Mouse (Mus musculus): ENCODE measurements around the gene Ptpn12. TPM values are rescaled to one million over a fixed set of nuclear protein-coding genes. Genes with fewer than 3 reads are reported as not detected.

The Ptpn12 gene
- polyA plus RNA-seq (2015; fragmentation: Nextera tagmentation; extraction: Ambion mirVana) = 9.0 and 9.7 TPM in 2 replicates

DNA sequence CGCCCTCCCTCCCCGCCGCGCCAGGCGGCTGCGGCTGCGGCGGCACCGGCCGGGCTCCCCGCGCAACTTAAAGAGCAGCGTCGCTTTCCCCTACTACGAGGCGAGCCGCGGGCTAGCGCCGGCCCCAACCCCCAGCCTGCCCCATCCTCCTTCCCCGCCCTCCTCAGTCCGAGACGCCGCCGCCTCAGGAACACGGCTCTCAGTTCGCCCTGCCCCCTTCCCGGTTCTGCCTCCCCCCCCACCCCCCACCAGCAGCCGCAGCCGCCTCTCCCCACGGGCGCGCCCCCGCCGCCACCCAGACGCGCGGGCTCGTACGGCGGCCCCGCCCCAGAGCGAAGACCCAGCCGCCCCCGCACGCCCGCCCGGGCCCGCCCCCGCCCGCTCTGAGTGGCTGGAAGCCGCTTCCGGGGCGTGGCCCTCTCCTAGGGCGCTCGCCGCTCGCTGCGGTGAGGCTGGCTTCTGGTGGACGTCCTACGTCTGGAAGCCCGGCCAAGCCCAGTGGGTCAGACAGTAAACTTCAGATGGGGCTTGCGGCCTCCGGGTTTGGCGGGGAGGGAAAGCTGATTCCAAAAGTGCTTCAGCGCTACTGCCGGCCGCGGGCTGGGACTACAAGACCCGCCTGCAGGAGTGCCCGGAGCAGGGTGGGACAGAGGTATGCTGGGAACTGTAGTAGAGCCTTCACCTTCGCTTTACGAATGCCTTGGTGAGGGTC lies at the start of gene Ptpn12:
Gene Ptpn12, minus strand, starts transcription at position 92 of the 712 bp plus-strand sequence.
- H3K4me1 ChIP-seq (ENCODE audit: control insufficient read depth, low read depth, low read length) = peaks cover 20% of the 10 kb centered on the region
- H3K4me3 ChIP-seq (ENCODE audit: low read depth, low read length) = peak within 1 kb of the TSS; percentile 99
- H3K4me2 ChIP-seq (ENCODE audit: low read depth, low read length) = peak within 1 kb of the TSS; percentile 82
- peak within 1 kb of the TSS; percentile 99 for H3K9ac ChIP-seq (ENCODE audit: low read depth, low read length)
- peak within 1 kb of the TSS; percentile 98 for H3K27ac ChIP-seq (ENCODE audit: low read length)
- H3K36me3 ChIP-seq (ENCODE audit: control insufficient read depth, insufficient read depth) = no peaks in the 10 kb centered on the region
- no peaks in the 10 kb centered on the region for H3K27me3 ChIP-seq (ENCODE audit: control insufficient read depth, insufficient read depth, low read depth, low read length)
- WGBS (ENCODE audit: insufficient replicate concordance) = under 1% methylated on average over 57 of the region's 73 CpGs
- ATAC-seq (ENCODE audit: low read depth) = peak; percentile 91
- no peaks in the 10 kb centered on the region for H3K9me3 ChIP-seq (replicated peaks; ENCODE audit: control insufficient read depth, low read length)

- Histone ChIP-seq H3K4me1 (ENCODE audit: control insufficient read depth, low read depth, low read length) (no peaks in the 10 kb centered on the region), H3K36me3 (ENCODE audit: control insufficient read depth, insufficient read depth) (no peaks in the 10 kb centered on the region), H3K4me2 (ENCODE audit: low read depth, low read length) (no peak overlapping the region), H3K9ac (ENCODE audit: low read depth, low read length) (no peak overlapping the region), H3K4me3 (ENCODE audit: low read depth, low read length) (no peak overlapping the region), H3K9me3 (replicated peaks; ENCODE audit: control insufficient read depth, low read length) (no peaks in the 10 kb centered on the region), H3K27me3 (ENCODE audit: control insufficient read depth, insufficient read depth, low read depth, low read length) (no peaks in the 10 kb centered on the region), H3K27ac (ENCODE audit: low read length) (no peak overlapping the region)
- 57% methylated on average over 6 of the region's 6 CpGs for WGBS (ENCODE audit: insufficient replicate concordance)
- ATAC-seq (ENCODE audit: low read depth) = no peak
Measured at GRCm38 (mm10) chr5:21091179-21091578, 35.5 kb upstream of the Ptpn12 start.

DNA sequence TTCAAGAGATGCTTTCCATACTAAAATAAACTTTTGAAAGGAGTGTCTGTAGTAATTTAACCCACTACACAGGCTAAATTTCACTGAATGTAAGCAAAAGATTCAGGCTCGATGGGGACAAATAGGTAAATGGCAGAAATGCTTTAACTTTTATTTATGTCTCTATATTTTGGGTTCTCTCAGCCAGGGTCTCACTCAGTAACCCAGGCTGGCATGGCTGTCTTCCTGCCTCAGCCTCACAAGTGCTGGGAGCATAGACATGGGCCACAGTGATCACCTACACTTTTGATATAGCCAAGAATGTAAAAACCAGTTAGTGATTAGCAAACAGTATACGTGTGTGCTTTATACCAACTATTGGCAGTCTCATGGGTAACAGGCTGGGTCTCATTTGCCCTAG lies 1.5 kb upstream of the Ptpn12 start:
- WGBS (ENCODE audit: insufficient replicate concordance) = 66% methylated on average over 2 of the region's 2 CpGs
- no peak overlapping the region for H3K9ac ChIP-seq (ENCODE audit: low read depth, low read length)
- H3K36me3 ChIP-seq (ENCODE audit: control insufficient read depth, insufficient read depth) = no peaks in the 10 kb centered on the region
- peaks cover 9% of the 10 kb centered on the region for H3K4me1 ChIP-seq (ENCODE audit: control insufficient read depth, low read depth, low read length)
- H3K27me3 ChIP-seq (ENCODE audit: control insufficient read depth, insufficient read depth, low read depth, low read length) = no peaks in the 10 kb centered on the region
- H3K4me2 ChIP-seq (ENCODE audit: low read depth, low read length) = peak overlapping the region; percentile 82
- H3K4me3 ChIP-seq (ENCODE audit: low read depth, low read length) = no peak overlapping the region
- peak overlapping the region; percentile 59; the same call in 1 of the 2 replicates for H3K27ac ChIP-seq (ENCODE audit: low read length)
- ATAC-seq (ENCODE audit: low read depth) = no peak
- H3K9me3 ChIP-seq (replicated peaks; ENCODE audit: control insufficient read depth, low read length) = no peaks in the 10 kb centered on the region

DNA sequence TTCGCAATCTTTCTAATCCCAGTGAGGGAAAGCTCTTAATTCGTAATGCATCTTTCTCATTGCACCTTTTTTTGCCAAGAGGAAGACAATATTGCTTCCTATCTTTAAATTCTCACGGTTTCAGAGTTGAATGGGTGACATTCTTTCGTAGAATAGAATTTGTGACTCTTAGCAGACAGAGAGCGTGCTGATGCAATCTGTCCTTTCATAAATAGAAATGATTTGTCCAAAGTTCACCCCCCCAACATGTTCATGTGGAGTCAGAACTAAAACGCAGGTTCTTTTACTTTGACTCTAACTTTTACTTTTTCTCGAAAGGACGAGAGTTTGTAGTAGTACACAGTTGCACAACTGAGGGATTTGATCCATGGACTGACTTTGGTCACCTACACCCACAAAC lies 884 bp upstream of the Ptpn12 start:
- Histone ChIP-seq H3K27ac (ENCODE audit: low read length) (peak overlapping the region; percentile 98), H3K36me3 (ENCODE audit: control insufficient read depth, insufficient read depth) (no peaks in the 10 kb centered on the region), H3K9ac (ENCODE audit: low read depth, low read length) (peak overlapping the region; percentile 99), H3K4me1 (ENCODE audit: control insufficient read depth, low read depth, low read length) (peaks cover 14% of the 10 kb centered on the region), H3K9me3 (replicated peaks; ENCODE audit: control insufficient read depth, low read length) (no peaks in the 10 kb centered on the region), H3K4me2 (ENCODE audit: low read depth, low read length) (peak overlapping the region; percentile 82), H3K27me3 (ENCODE audit: control insufficient read depth, insufficient read depth, low read depth, low read length) (no peaks in the 10 kb centered on the region), H3K4me3 (ENCODE audit: low read depth, low read length) (peak overlapping the region; percentile 99)
- ATAC-seq (ENCODE audit: low read depth) = no peak
- WGBS (ENCODE audit: insufficient replicate concordance) = 2% methylated on average over 8 of the region's 8 CpGs

- peak; percentile 14 for ATAC-seq (ENCODE audit: low read depth)
- Histone ChIP-seq H3K27me3 (ENCODE audit: control insufficient read depth, insufficient read depth, low read depth, low read length) (no peaks in the 10 kb centered on the region), H3K27ac (ENCODE audit: low read length) (peak overlapping the region; percentile 98), H3K4me2 (ENCODE audit: low read depth, low read length) (peak overlapping the region; percentile 79), H3K36me3 (ENCODE audit: control insufficient read depth, insufficient read depth) (no peaks in the 10 kb centered on the region), H3K4me1 (ENCODE audit: control insufficient read depth, low read depth, low read length) (peaks cover 27% of the 10 kb centered on the region), H3K4me3 (ENCODE audit: low read depth, low read length) (peak overlapping the region; percentile 99), H3K9me3 (replicated peaks; ENCODE audit: control insufficient read depth, low read length) (no peaks in the 10 kb centered on the region), H3K9ac (ENCODE audit: low read depth, low read length) (peak overlapping the region; percentile 99)
- WGBS (ENCODE audit: insufficient replicate concordance) = under 1% methylated on average over 72 of the region's 84 CpGs
Measured at GRCm38 (mm10) chr5:21055071-21055819, 466 bp downstream of the Ptpn12 start.

DNA sequence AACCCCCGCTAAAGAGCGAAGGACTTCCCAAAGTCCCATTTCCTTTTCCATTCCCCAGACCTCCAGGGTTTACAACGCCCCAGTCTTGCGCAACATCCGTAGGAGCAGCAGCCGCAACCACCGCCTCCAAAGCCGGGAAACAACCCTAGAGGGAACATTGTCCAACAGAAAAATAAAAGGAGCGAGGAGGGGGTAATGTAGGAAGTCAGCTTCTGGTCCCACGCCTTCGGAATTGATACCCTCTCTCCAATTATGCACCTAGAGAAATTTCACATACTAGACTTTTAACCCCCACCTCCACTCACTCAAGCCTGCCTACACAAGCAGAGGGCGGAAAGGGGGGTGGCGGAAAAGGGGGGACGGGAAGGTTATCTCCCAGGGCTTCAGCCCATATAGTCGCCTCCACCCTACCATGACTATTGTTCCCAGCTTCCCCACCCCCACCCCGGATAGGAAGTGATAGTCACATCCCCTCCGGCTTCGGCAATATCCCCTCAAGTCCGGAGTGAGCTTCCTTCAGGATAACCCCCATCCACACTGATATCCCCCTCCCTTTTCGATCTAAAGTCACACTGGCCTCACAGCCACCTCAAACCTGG lies 1.1 kb downstream of the Ptpn12 start:
- H3K9ac ChIP-seq (ENCODE audit: low read depth, low read length) = peak overlapping the region; percentile 99
- peak overlapping the region; percentile 99 for H3K4me3 ChIP-seq (ENCODE audit: low read depth, low read length)
- H3K9me3 ChIP-seq (replicated peaks; ENCODE audit: control insufficient read depth, low read length) = no peaks in the 10 kb centered on the region
- H3K27me3 ChIP-seq (ENCODE audit: control insufficient read depth, insufficient read depth, low read depth, low read length) = no peaks in the 10 kb centered on the region
- WGBS (ENCODE audit: insufficient replicate concordance) = under 1% methylated on average over 20 of the region's 20 CpGs
- peak overlapping the region; percentile 98 for H3K27ac ChIP-seq (ENCODE audit: low read length)
- 0 out of 2 replicates have a peak, but pooled peaks have one; percentile 3 for ATAC-seq (ENCODE audit: low read depth)
- peaks cover 31% of the 10 kb centered on the region for H3K4me1 ChIP-seq (ENCODE audit: control insufficient read depth, low read depth, low read length)
- no peaks in the 10 kb centered on the region for H3K36me3 ChIP-seq (ENCODE audit: control insufficient read depth, insufficient read depth)
- peak overlapping the region; percentile 79 for H3K4me2 ChIP-seq (ENCODE audit: low read depth, low read length)

DNA sequence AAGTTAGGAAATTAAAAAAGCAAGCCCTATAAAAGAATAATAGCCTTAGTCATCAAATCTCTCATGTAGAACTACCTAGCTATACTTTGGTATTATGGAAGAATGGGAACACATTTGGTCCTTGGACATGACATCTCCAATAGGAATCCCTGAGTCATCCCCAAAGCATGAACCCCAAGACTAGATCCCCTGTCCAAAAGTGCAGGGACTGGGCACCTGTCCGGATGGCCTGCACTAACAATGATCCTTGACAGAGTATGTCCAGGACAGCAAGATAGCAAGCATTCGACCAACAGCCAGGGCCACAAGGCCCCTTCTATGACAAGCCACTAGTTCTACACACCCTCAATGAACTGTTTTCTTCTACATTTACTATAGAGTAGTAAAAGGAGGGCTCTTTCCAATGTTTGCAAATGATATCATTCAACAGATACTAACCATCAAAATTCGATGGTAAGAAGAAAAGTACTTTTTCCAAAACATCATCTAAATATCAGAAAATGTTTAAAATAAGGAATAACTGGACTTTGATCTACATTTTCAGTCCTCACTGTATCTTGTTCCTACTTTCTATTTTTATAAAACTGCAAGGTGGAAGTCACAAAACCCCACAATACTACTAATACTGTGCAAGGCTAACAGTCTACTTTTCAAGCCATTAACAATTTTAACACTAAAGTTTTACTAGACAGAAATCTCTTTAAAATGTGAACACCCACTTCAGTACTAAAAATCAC lies 2.0 kb downstream of the Ptpn12 start:
- peak overlapping the region; percentile 79 for H3K4me2 ChIP-seq (ENCODE audit: low read depth, low read length)
- no peaks in the 10 kb centered on the region for H3K27me3 ChIP-seq (ENCODE audit: control insufficient read depth, insufficient read depth, low read depth, low read length)
- WGBS (ENCODE audit: insufficient replicate concordance) = 15% methylated on average over 3 of the region's 3 CpGs
- H3K4me1 ChIP-seq (ENCODE audit: control insufficient read depth, low read depth, low read length) = peaks cover 39% of the 10 kb centered on the region
- H3K27ac ChIP-seq (ENCODE audit: low read length) = peak overlapping the region; percentile 74
- peak overlapping the region; percentile 99 for H3K4me3 ChIP-seq (ENCODE audit: low read depth, low read length)
- H3K9ac ChIP-seq (ENCODE audit: low read depth, low read length) = no peak overlapping the region; the same call in 1 of the 2 replicates
- H3K36me3 ChIP-seq (ENCODE audit: control insufficient read depth, insufficient read depth) = no peaks in the 10 kb centered on the region
- no peaks in the 10 kb centered on the region for H3K9me3 ChIP-seq (replicated peaks; ENCODE audit: control insufficient read depth, low read length)
- no peak for ATAC-seq (ENCODE audit: low read depth)

- Histone ChIP-seq H3K4me1 (ENCODE audit: control insufficient read depth, low read depth, low read length) (peaks cover 42% of the 10 kb centered on the region), H3K36me3 (ENCODE audit: control insufficient read depth, insufficient read depth) (no peaks in the 10 kb centered on the region), H3K9ac (ENCODE audit: low read depth, low read length) (no peak overlapping the region), H3K27ac (ENCODE audit: low read length) (no peak overlapping the region), H3K27me3 (ENCODE audit: control insufficient read depth, insufficient read depth, low read depth, low read length) (no peaks in the 10 kb centered on the region), H3K4me3 (ENCODE audit: low read depth, low read length) (no peak overlapping the region), H3K9me3 (replicated peaks; ENCODE audit: control insufficient read depth, low read length) (no peaks in the 10 kb centered on the region), H3K4me2 (ENCODE audit: low read depth, low read length) (no peak overlapping the region)
- no peak for ATAC-seq (ENCODE audit: low read depth)
- 57% methylated on average over 1 of the region's 1 CpGs for WGBS (ENCODE audit: insufficient replicate concordance)
Measured at GRCm38 (mm10) chr5:21052521-21052920, 3.2 kb downstream of the Ptpn12 start.
